Mouse (Mus musculus) B cell, adult (primary cell): ENCODE data around the gene Rfesd. TPM values are rescaled to one million over a fixed set of nuclear protein-coding genes. Genes with fewer than 3 reads are reported as not detected.

Experiments
- total RNA-seq: library from RNA; stranded (reverse); gene quantifications from 4 replicates; pipeline ENCODE4 v1.2.4, GENCODE M21; 2023; ENCODE audit not compliant: inconsistent age

Gene Rfesd
- 8.1 to 9.6 TPM (median 8.8 TPM) in 4 replicates for total RNA-seq

GRCm38 (mm10) chr13:76017974-76018843, at the start of gene Rfesd:
TSS of gene Rfesd (minus strand) at chr13:76018719.

GRCm38 (mm10) chr13:76056896-76057266, 38.4 kb upstream of the Rfesd start, which contains the start of gene Gpr150:
TSS of gene Gpr150 (minus strand) at chr13:76056996.

GRCm38 (mm10) chr13:75966850-75967249, 51.7 kb downstream of the Rfesd start, which contains the start of gene Spata9:
TSS of gene Spata9 (plus strand) at chr13:75967150.

Other genes starting within 250 kb of the Rfesd start
- 6.8 to 12.8 TPM (median 9.6 TPM) in 4 replicates for gene Glrx, start 178.9 kb downstream of the Rfesd start, total RNA-seq
- gene Rhobtb3, start 74.8 kb downstream of the Rfesd start, total RNA-seq: 0.10 to 0.45 TPM (median 0.31 TPM) in 4 replicates
- gene Spata9, start 51.6 kb downstream of the Rfesd start, total RNA-seq: not detected in 4 replicates
- gene Gpr150, start 38.3 kb upstream of the Rfesd start, total RNA-seq: not detected in 4 replicates
- 10.3 to 13.7 TPM (median 12.3 TPM) in 4 replicates for gene Arsk, start 79.9 kb upstream of the Rfesd start, total RNA-seq
- gene Ttc37, start 80.0 kb upstream of the Rfesd start, total RNA-seq: 19.6 to 32.2 TPM (median 25.6 TPM) in 4 replicates